Mouse (Mus musculus) kidney, adult 18-20 months (tissue): ENCODE data around the gene Large2.

ENCODE experiments used
- DNase-seq: peaks from one replicate; pipeline ENCODE4 v3.0.0; 2021

The Large2 gene

DNA sequence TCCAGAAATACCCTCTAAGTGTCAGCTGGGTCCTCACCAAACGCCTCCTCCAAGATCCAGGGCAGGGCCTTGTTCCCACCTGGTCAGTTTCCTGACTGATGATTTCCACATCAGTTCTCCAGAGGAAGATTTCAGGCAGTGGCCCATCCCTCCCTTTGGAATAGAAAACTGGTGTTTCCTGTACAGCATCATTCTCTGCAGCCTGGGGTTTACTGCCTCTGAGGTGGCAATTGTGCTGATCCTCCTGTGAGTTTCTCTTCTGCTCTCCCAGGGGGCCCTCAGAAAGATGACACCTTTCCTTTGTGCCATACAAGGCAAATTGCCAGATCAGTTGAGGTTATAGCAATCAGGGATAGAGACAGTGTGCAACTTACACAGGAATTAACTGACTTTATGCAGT lies 48.4 kb downstream of the Large2 start:
- no peak for DNase-seq

GRCm38 (mm10) chr2:92325676-92326075 lies 49.0 kb downstream of the Large2 start:
- DNase-seq = no peak

- DNase-seq = peak; percentile 27
Observed at GRCm38 (mm10) chr2:92322669-92323068, 52.0 kb downstream of the Large2 start.

GRCm38 (mm10) chr2:92317228-92317627 lies 57.4 kb downstream of the Large2 start:
- no peak for DNase-seq

DNA sequence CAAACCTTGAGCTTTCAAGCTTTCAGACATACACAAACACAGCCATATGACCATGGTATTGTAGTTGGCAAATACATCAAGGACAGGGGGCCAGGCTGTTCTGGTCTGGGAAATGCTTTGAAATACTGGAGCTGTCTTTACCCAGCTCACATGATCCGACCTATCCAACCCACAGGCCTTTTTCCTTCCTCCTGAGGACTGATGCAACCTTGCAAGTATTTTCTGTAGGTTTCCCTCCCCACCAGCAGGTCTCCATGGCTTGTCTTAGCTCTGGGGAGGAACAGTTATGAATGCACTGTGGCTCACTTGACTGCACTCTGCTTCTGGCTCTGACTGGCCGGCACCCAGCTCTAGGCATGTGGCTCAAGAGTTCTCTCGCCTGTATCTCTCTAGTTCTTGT lies 58.0 kb downstream of the Large2 start:
- DNase-seq = no peak
